ENCODE assay signal across 9 mouse cellular contexts in the genomic region with DNA sequence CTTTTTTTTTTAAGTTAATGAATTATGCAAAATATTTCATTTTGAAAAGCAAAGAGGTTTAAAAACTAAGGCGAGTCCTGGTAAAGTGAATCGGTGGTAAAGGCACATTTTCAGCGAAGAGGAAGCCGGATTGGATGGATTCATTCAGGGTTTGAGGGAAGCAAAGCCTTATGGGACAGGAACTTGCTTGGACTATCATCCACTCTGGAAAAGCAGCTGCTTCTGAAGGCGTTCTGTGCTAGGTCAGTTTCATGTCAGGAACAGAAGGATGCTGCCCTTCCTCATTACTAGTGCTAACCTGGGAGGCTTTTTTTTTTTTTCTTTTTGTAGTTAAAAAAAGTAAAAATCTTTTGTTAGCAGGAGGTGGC. TPM values are rescaled to one million over a fixed set of nuclear protein-coding genes. Genes with fewer than 3 reads are reported as not detected.
DNase-seq lines count a peak whose midpoint lies in the region; ATAC-seq and TF ChIP-seq lines count a peak whose summit lies in the region.
"Had no signal": no experiment of that assay in that cellular context is flagged by ENCODE, and none has a peak within 500 bp of the region (broad histone marks: within the 10 kb centered on the region; RNA-seq: fewer than 3 reads in every experiment).

No protein-coding gene starts in this region.

- H3K4me3 ChIP-seq in embryonic facial prominence, embryonic 13.5 days: no peak overlapping the region
- H3K4me3 ChIP-seq in embryonic facial prominence, embryonic 10.5 days: no peak overlapping the region
- peak overlapping the region; percentile 60 for H3K4me3 ChIP-seq in lung, adult 2 months (replicated peaks; ENCODE audit: extremely low read depth, low read depth, low read length)
- H3K4me3 ChIP-seq in megakaryocyte, embryonic 14.5 days (replicated peaks): peak overlapping the region; percentile 91
- H3K4me3 ChIP-seq: neural tube, embryonic 13.5 days had no signal

- no peak for TF ChIP-seq POLR2A in lung, adult 2 months (IDR thresholded peaks at IDR 0.05; ENCODE audit: borderline replicate concordance, extremely low read depth, low read depth, low read length)

- DNase-seq in embryonic facial prominence, embryonic 10.5 days (ENCODE audit: low spot score): no peak
- DNase-seq in lung, adult 2 months: no peak
- no peak for DNase-seq in lung, postnatal 36 days
- DNase-seq in adrenal gland, postnatal 10 days: no peak
- DNase-seq in gastrocnemius, postnatal 36 days: no peak

- peak overlapping the region; percentile 28; the same call in 1 of the 2 replicates for H3K4me2 ChIP-seq in embryonic facial prominence, embryonic 13.5 days
- H3K4me2 ChIP-seq: neural tube, embryonic 13.5 days had no signal

- intact Hi-C loops in gastrocnemius, postnatal 36 days (cut with DNase I): no loop called here

- H3K4me1 ChIP-seq in embryonic facial prominence, embryonic 13.5 days: peaks cover 13% of the 10 kb centered on the region
- H3K4me1 ChIP-seq in embryonic facial prominence, embryonic 10.5 days: no peaks in the 10 kb centered on the region
- H3K4me1 ChIP-seq in lung, adult 2 months (ENCODE audit: control insufficient read depth, insufficient read depth, low read length): peaks cover 26% of the 10 kb centered on the region
- peaks cover 81% of the 10 kb centered on the region for H3K4me1 ChIP-seq in megakaryocyte, embryonic 14.5 days
- H3K4me1 ChIP-seq: neural tube, embryonic 13.5 days had no signal

- ATAC-seq in embryonic facial prominence, embryonic 13.5 days (ENCODE audit: insufficient number of reproducible peaks, insufficient read depth, low FRiP score, low TSS enrichment, low read depth): no peak
- ATAC-seq in common myeloid progenitor, adult 5-6 weeks (replicated peaks; ENCODE audit: low read depth, poor library complexity, severe bottlenecking): peak; percentile 22

- no peaks in the 10 kb centered on the region for H3K9me3 ChIP-seq in embryonic facial prominence, embryonic 13.5 days
- no peaks in the 10 kb centered on the region for H3K9me3 ChIP-seq in embryonic facial prominence, embryonic 10.5 days
- H3K9me3 ChIP-seq in megakaryocyte, embryonic 14.5 days: no peaks in the 10 kb centered on the region
- H3K9me3 ChIP-seq: neural tube, embryonic 13.5 days had no signal

- no peaks in the 10 kb centered on the region for H3K36me3 ChIP-seq in embryonic facial prominence, embryonic 13.5 days
- no peaks in the 10 kb centered on the region for H3K36me3 ChIP-seq in embryonic facial prominence, embryonic 10.5 days (replicated peaks)
- peaks cover 4% of the 10 kb centered on the region for H3K36me3 ChIP-seq in megakaryocyte, embryonic 14.5 days (replicated peaks; ENCODE audit: low read length)
- H3K36me3 ChIP-seq: neural tube, embryonic 13.5 days had no signal

- no peak for TF ChIP-seq CTCF in lung, adult 2 months (IDR thresholded peaks at IDR 0.05; ENCODE audit: insufficient read depth, low read length)

- no peak overlapping the region for H3K9ac ChIP-seq in embryonic facial prominence, embryonic 13.5 days
- H3K9ac ChIP-seq: neural tube, embryonic 13.5 days had no signal

- H3K27me3 ChIP-seq in embryonic facial prominence, embryonic 13.5 days: no peaks in the 10 kb centered on the region
- H3K27me3 ChIP-seq in embryonic facial prominence, embryonic 10.5 days (replicated peaks; ENCODE audit: low read depth, poor library complexity, severe bottlenecking): no peaks in the 10 kb centered on the region
- no peaks in the 10 kb centered on the region for H3K27me3 ChIP-seq in megakaryocyte, embryonic 14.5 days (replicated peaks)
- H3K27me3 ChIP-seq: neural tube, embryonic 13.5 days had no signal

- 0 out of 2 replicates have a peak overlapping the region, but pooled peaks have one; percentile 72 for H3K27ac ChIP-seq in embryonic facial prominence, embryonic 13.5 days
- no peak overlapping the region for H3K27ac ChIP-seq in embryonic facial prominence, embryonic 10.5 days (replicated peaks)
- H3K27ac ChIP-seq: neural tube, embryonic 13.5 days had no signal

- WGBS in embryonic facial prominence, embryonic 13.5 days: 75% methylated on average over 5 of the region's 5 CpGs
- 85% methylated on average over 5 of the region's 5 CpGs for WGBS in embryonic facial prominence, embryonic 10.5 days
- WGBS in lung, adult 2 months: 44% methylated on average over 5 of the region's 5 CpGs

RNA-seq across cellular contexts. Expression of gene Wbp4, which starts 34.9 kb away (rescaled TPM):
- polyA plus RNA-seq in embryonic facial prominence, embryonic 13.5 days (2015; fragmentation: Nextera tagmentation; extraction: Ambion mirVana): 53.6 and 54.2 TPM in 2 replicates
- polyA plus RNA-seq in embryonic facial prominence, embryonic 10.5 days (2016; fragmentation: Nextera tagmentation; extraction: Ambion mirVana): 48.1 and 54.8 TPM in 2 replicates
- polyA plus RNA-seq in lung, adult 2 months (2012; rRNA removed): 6.5 and 6.6 TPM in 2 replicates
- total RNA-seq in common myeloid progenitor, adult 5-6 weeks (2017): 81.4 and 84.9 TPM in 2 replicates
- 3.9 and 4.4 TPM in 2 replicates for polyA plus RNA-seq in megakaryocyte, embryonic 14.5 days (2012; ENCODE audit: insufficient read depth, low replicate concordance)
- total RNA-seq in adrenal gland, postnatal 10 days (2021): 10 to 100 TPM; 33.5 to 33.6 TPM
- 10 to 100 TPM; 16.0 to 19.9 TPM for total RNA-seq in gastrocnemius, postnatal 36 days (2021)

RNA-seq across cellular contexts. Expression of gene Elf1, which starts 35.2 kb away (rescaled TPM):
- polyA plus RNA-seq in embryonic facial prominence, embryonic 13.5 days (2015; fragmentation: Nextera tagmentation; extraction: Ambion mirVana): 12.9 and 13.1 TPM in 2 replicates
- polyA plus RNA-seq in embryonic facial prominence, embryonic 10.5 days (2016; fragmentation: Nextera tagmentation; extraction: Ambion mirVana): 5.4 and 5.9 TPM in 2 replicates
- polyA plus RNA-seq in lung, adult 2 months (2012; rRNA removed): 16.9 and 20.9 TPM in 2 replicates
- total RNA-seq in common myeloid progenitor, adult 5-6 weeks (2017): 270 and 285 TPM in 2 replicates
- polyA plus RNA-seq in megakaryocyte, embryonic 14.5 days (2012; ENCODE audit: insufficient read depth, low replicate concordance): 1.5 and 3.9 TPM in 2 replicates
- 10 to 100 TPM; 24.7 to 27.4 TPM for total RNA-seq in adrenal gland, postnatal 10 days (2021)
- 1 to 10 TPM; 4.8 to 4.9 TPM for total RNA-seq in gastrocnemius, postnatal 36 days (2021)

Comparison
In these comparisons a context has a peak if more than half of its experiments do, and no peak if none do; other contexts are left out.
1. H3K4me3 ChIP-seq: peak in lung, adult 2 months (single experiment) and megakaryocyte, embryonic 14.5 days (single experiment); none in embryonic facial prominence, embryonic 13.5 days (single experiment) and embryonic facial prominence, embryonic 10.5 days (single experiment).